Mouse (Mus musculus) bone marrow, adult 2 months (tissue): ENCODE data around the gene Gm9837.

Experiments
- CTCF ChIP-seq: fragments of 200-500 bp; IDR thresholded peaks from 2 replicates; pipeline ENCODE4 v1.5.1; 2011; ENCODE audit warnings: low read length, control low read depth; ENCODE audit not compliant: control insufficient read depth, insufficient read depth
- POLR2A ChIP-seq: fragments of 200-500 bp; IDR thresholded peaks from 2 replicates; pipeline ENCODE4 v1.6.1; 2011; ENCODE audit warnings: low read depth, mild to moderate bottlenecking, control low read depth, low read length, borderline replicate concordance; ENCODE audit not compliant: control insufficient read depth

DNA sequence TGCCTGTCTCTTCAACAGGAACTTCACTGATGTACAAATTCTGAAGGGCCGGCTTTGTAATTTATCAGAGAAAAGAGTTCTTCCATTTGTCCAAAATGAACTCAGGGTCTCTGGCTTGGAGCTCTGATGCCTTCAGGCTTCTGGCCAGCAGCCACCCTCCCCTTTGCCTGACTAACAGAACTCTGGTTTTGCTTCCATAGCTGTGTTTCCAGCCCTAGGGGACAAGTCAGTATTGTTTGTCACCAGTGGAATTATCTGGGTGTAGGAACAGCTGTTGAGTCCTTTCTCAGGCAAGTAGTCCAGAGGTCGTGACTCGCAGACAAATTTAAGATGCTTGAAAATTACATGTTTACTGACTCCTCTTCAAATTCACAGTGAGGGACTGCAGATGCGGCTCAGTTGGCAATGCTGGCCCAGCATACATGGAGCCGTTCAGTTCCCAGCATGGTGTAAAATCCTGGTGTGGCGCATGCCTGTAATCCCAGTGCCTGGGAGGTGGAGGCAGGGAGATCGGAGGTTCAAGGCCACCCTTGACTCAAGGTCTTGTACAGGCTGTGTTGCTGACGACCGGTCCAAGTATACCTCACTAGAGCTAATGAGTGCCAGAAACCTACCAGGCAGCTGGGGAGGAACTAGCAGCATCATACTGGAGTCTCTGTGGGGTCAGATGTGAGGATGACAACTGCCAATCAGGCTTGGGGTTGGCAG lies 37.0 kb upstream of the Gm9837 start:
- TF ChIP-seq CTCF (no peak), POLR2A (no peak)
